Mouse (Mus musculus): ENCODE results near the gene Zdhhc24. TPM values are rescaled to one million over a fixed set of nuclear protein-coding genes. Genes with fewer than 3 reads are reported as not detected.

Zdhhc24 gene
- polyA plus RNA-seq, 1 experiment: 25.0 TPM

GRCm38 (mm10) chr19:4915924-4916603 is 37.6 kb downstream of the Zdhhc24 start:
- Histone ChIP-seq H3K4me1 (ENCODE audit: control insufficient read depth, insufficient read depth, insufficient read length) (no peaks in the 10 kb centered on the region), H3K27ac (ENCODE audit: insufficient read depth, low read length) (no peak overlapping the region), H3K36me3 (ENCODE audit: control insufficient read depth, insufficient read depth, low read length) (peaks cover 61% of the 10 kb centered on the region), H3K27me3 (ENCODE audit: control insufficient read depth, insufficient read depth, low read length) (no peaks in the 10 kb centered on the region), H3K4me3 (ENCODE audit: extremely low read depth, insufficient read depth, insufficient read length) (no peak overlapping the region)
- DNase-seq (ENCODE audit: low read depth in 1 of 2, low spot score in 2 of 2): no peak
- WGBS: 96% methylated on average over 15 of the region's 15 CpGs
- TF ChIP-seq CTCF (IDR thresholded peaks at IDR 0.05; ENCODE audit: extremely low read depth, insufficient read depth, insufficient read length, insufficient replicate concordance): no peak
- no peak for TF ChIP-seq POLR2A (IDR thresholded peaks at IDR 0.05; ENCODE audit: low read depth, low read length)

- DNase-seq (ENCODE audit: low read depth in 1 of 2, low spot score in 2 of 2): no peak
- Histone ChIP-seq H3K4me1 (ENCODE audit: control insufficient read depth, insufficient read depth, insufficient read length) (no peaks in the 10 kb centered on the region), H3K36me3 (ENCODE audit: control insufficient read depth, insufficient read depth, low read length) (peaks cover 66% of the 10 kb centered on the region), H3K4me3 (ENCODE audit: extremely low read depth, insufficient read depth, insufficient read length) (no peak overlapping the region), H3K27ac (ENCODE audit: insufficient read depth, low read length) (no peak overlapping the region), H3K27me3 (ENCODE audit: control insufficient read depth, insufficient read depth, low read length) (no peaks in the 10 kb centered on the region)
- WGBS: 85% methylated on average over 10 of the region's 10 CpGs
- no peak for TF ChIP-seq CTCF (IDR thresholded peaks at IDR 0.05; ENCODE audit: extremely low read depth, insufficient read depth, insufficient read length, insufficient replicate concordance)
These were observed 38.4 kb downstream of the Zdhhc24 start for GRCm38 (mm10) chr19:4916827-4917226.

GRCm38 (mm10) chr19:4919652-4920051 is 41.2 kb downstream of the Zdhhc24 start:
- Histone ChIP-seq H3K27ac (ENCODE audit: insufficient read depth, low read length) (no peak overlapping the region), H3K4me1 (ENCODE audit: control insufficient read depth, insufficient read depth, insufficient read length) (no peaks in the 10 kb centered on the region), H3K4me3 (ENCODE audit: extremely low read depth, insufficient read depth, insufficient read length) (no peak overlapping the region), H3K27me3 (ENCODE audit: control insufficient read depth, insufficient read depth, low read length) (no peaks in the 10 kb centered on the region), H3K36me3 (ENCODE audit: control insufficient read depth, insufficient read depth, low read length) (peaks cover 66% of the 10 kb centered on the region)
- DNase-seq (ENCODE audit: low read depth in 1 of 2, low spot score in 2 of 2): no peak
- TF ChIP-seq CTCF (IDR thresholded peaks at IDR 0.05; ENCODE audit: extremely low read depth, insufficient read depth, insufficient read length, insufficient replicate concordance) (no peak), POLR2A (IDR thresholded peaks at IDR 0.05; ENCODE audit: low read depth, low read length) (no peak)
- WGBS: 86% methylated on average over 6 of the region's 6 CpGs

GRCm38 (mm10) chr19:4925121-4925860 is 46.8 kb downstream of the Zdhhc24 start:
- Histone ChIP-seq H3K27ac (ENCODE audit: insufficient read depth, low read length) (no peak overlapping the region), H3K4me3 (ENCODE audit: extremely low read depth, insufficient read depth, insufficient read length) (no peak overlapping the region), H3K36me3 (ENCODE audit: control insufficient read depth, insufficient read depth, low read length) (peaks cover 31% of the 10 kb centered on the region), H3K4me1 (ENCODE audit: control insufficient read depth, insufficient read depth, insufficient read length) (peaks cover 3% of the 10 kb centered on the region; the same call in 1 of the 2 replicates), H3K27me3 (ENCODE audit: control insufficient read depth, insufficient read depth, low read length) (no peaks in the 10 kb centered on the region)
- TF ChIP-seq CTCF (IDR thresholded peaks at IDR 0.05; ENCODE audit: extremely low read depth, insufficient read depth, insufficient read length, insufficient replicate concordance) (no peak), POLR2A (IDR thresholded peaks at IDR 0.05; ENCODE audit: low read depth, low read length) (no peak)
- no peak for DNase-seq (ENCODE audit: low read depth in 1 of 2, low spot score in 2 of 2)
- 95% methylated on average over 11 of the region's 11 CpGs for WGBS

- TF ChIP-seq POLR2A (IDR thresholded peaks at IDR 0.05; ENCODE audit: low read depth, low read length) (peak; percentile 76; the same call in 1 of the 2 replicates), CTCF (IDR thresholded peaks at IDR 0.05; ENCODE audit: extremely low read depth, insufficient read depth, insufficient read length, insufficient replicate concordance) (no peak)
- H3K27me3 ChIP-seq (ENCODE audit: control insufficient read depth, insufficient read depth, low read length): no peaks in the 10 kb centered on the region
- H3K4me3 ChIP-seq (ENCODE audit: extremely low read depth, insufficient read depth, insufficient read length): peak within 1 kb of the TSS; percentile 75
- under 1% methylated on average over 32 of the region's 32 CpGs for WGBS
- DNase-seq (ENCODE audit: low read depth in 1 of 2, low spot score in 2 of 2): peak; percentile 92 to 100
- H3K4me1 ChIP-seq (ENCODE audit: control insufficient read depth, insufficient read depth, insufficient read length): peaks cover 3% of the 10 kb centered on the region; the same call in 1 of the 2 replicates
- H3K27ac ChIP-seq (ENCODE audit: insufficient read depth, low read length): peak within 1 kb of the TSS; percentile 17; the same call in 1 of the 2 replicates
- H3K36me3 ChIP-seq (ENCODE audit: control insufficient read depth, insufficient read depth, low read length): peaks cover 6% of the 10 kb centered on the region
These were observed 49.5 kb downstream of the Zdhhc24 start, which contains the start of gene Dpp3 for GRCm38 (mm10) chr19:4927904-4928531. Gene Dpp3 (minus strand): TSS chr19:4928287.

- DNase-seq (ENCODE audit: low read depth in 1 of 2, low spot score in 2 of 2): no peak
- Histone ChIP-seq H3K27me3 (ENCODE audit: control insufficient read depth, insufficient read depth, low read length) (no peaks in the 10 kb centered on the region), H3K4me1 (ENCODE audit: control insufficient read depth, insufficient read depth, insufficient read length) (peaks cover 3% of the 10 kb centered on the region; the same call in 1 of the 2 replicates), H3K27ac (ENCODE audit: insufficient read depth, low read length) (no peak overlapping the region), H3K36me3 (ENCODE audit: control insufficient read depth, insufficient read depth, low read length) (no peaks in the 10 kb centered on the region; the same call in 1 of the 2 replicates), H3K4me3 (ENCODE audit: extremely low read depth, insufficient read depth, insufficient read length) (no peak overlapping the region)
- no peak for TF ChIP-seq POLR2A (IDR thresholded peaks at IDR 0.05; ENCODE audit: low read depth, low read length)
- TF ChIP-seq CTCF (IDR thresholded peaks at IDR 0.05; ENCODE audit: extremely low read depth, insufficient read depth, insufficient read length, insufficient replicate concordance): no peak
- 80% methylated on average over 5 of the region's 5 CpGs for WGBS
These were observed 50.3 kb downstream of the Zdhhc24 start for GRCm38 (mm10) chr19:4928781-4929180.

Other genes with a start within 250 kb of the Zdhhc24 start
- 0.42 TPM in 1 of 2 replicates, not detected in the other for gene Gm960, start 180.0 kb upstream of the Zdhhc24 start, polyA plus RNA-seq (2012; rRNA removed)
- gene Sptbn2, start 167.5 kb upstream of the Zdhhc24 start, polyA plus RNA-seq (2012; rRNA removed): 0.16 and 0.20 TPM in 2 replicates
- 7.4 and 8.3 TPM in 2 replicates for gene Rbm4b, start 122.2 kb upstream of the Zdhhc24 start, polyA plus RNA-seq (2012; rRNA removed)
- 34.6 and 40.5 TPM in 2 replicates for gene Rbm4, start 84.8 kb upstream of the Zdhhc24 start, polyA plus RNA-seq (2012; rRNA removed)
- 12.0 and 15.0 TPM in 2 replicates for gene Gm21992, start 67.1 kb upstream of the Zdhhc24 start, polyA plus RNA-seq (2012; rRNA removed)
- gene Rbm14, start 67.0 kb upstream of the Zdhhc24 start, polyA plus RNA-seq (2012; rRNA removed): 50.0 and 69.3 TPM in 2 replicates
- gene Ccs, start 39.3 kb upstream of the Zdhhc24 start, polyA plus RNA-seq (2012; rRNA removed): 19.3 and 20.8 TPM in 2 replicates
- gene Ccdc87, start 39.3 kb upstream of the Zdhhc24 start, polyA plus RNA-seq (2012; rRNA removed): 0.02 TPM in 2 replicates
- gene Ctsf, start 23.5 kb upstream of the Zdhhc24 start, polyA plus RNA-seq (2012; rRNA removed): 31.3 and 35.0 TPM in 2 replicates
- 0.06 and 0.32 TPM in 2 replicates for gene Actn3, start 759 bp upstream of the Zdhhc24 start, polyA plus RNA-seq (2012; rRNA removed)
- 1.3 and 2.6 TPM in 2 replicates for gene Bbs1, start 28.0 kb downstream of the Zdhhc24 start, polyA plus RNA-seq (2012; rRNA removed)
- gene Dpp3, start 49.6 kb downstream of the Zdhhc24 start, polyA plus RNA-seq (2012; rRNA removed): 79.5 and 98.8 TPM in 2 replicates
- 1.0 and 1.5 TPM in 2 replicates for gene Peli3, start 64.5 kb downstream of the Zdhhc24 start, polyA plus RNA-seq (2012; rRNA removed)
- gene Mrpl11, start 83.5 kb downstream of the Zdhhc24 start, polyA plus RNA-seq (2012; rRNA removed): 14.1 and 14.5 TPM in 2 replicates
- 0.72 and 1.1 TPM in 2 replicates for gene Npas4, start 111.6 kb downstream of the Zdhhc24 start, polyA plus RNA-seq (2012; rRNA removed)
- 6.8 and 8.8 TPM in 2 replicates for gene Slc29a2, start 145.2 kb downstream of the Zdhhc24 start, polyA plus RNA-seq (2012; rRNA removed)
- 9.7 and 12.0 TPM in 2 replicates for gene B4gat1, start 160.2 kb downstream of the Zdhhc24 start, polyA plus RNA-seq (2012; rRNA removed)
- 0.36 and 0.79 TPM in 2 replicates for gene AC124502.3, start 160.2 kb downstream of the Zdhhc24 start, polyA plus RNA-seq (2012; rRNA removed)
- 35.8 and 44.7 TPM in 2 replicates for gene Brms1, start 162.7 kb downstream of the Zdhhc24 start, polyA plus RNA-seq (2012; rRNA removed)
- gene Rin1, start 171.8 kb downstream of the Zdhhc24 start, polyA plus RNA-seq (2012; rRNA removed): 1.9 and 2.6 TPM in 2 replicates
- gene Cd248, start 189.4 kb downstream of the Zdhhc24 start, polyA plus RNA-seq (2012; rRNA removed): 5.5 and 6.3 TPM in 2 replicates
- 0.69 and 1.4 TPM in 2 replicates for gene Tmem151a, start 206.9 kb downstream of the Zdhhc24 start, polyA plus RNA-seq (2012; rRNA removed)
- 60.5 and 84.1 TPM in 2 replicates for gene Yif1a, start 209.9 kb downstream of the Zdhhc24 start, polyA plus RNA-seq (2012; rRNA removed)
- 0.94 and 1.4 TPM in 2 replicates for gene Cnih2, start 219.9 kb downstream of the Zdhhc24 start, polyA plus RNA-seq (2012; rRNA removed)
- gene Rab1b, start 228.4 kb downstream of the Zdhhc24 start, polyA plus RNA-seq (2012; rRNA removed): 116 and 138 TPM in 2 replicates
- 26.8 and 27.9 TPM in 2 replicates for gene Klc2, start 239.9 kb downstream of the Zdhhc24 start, polyA plus RNA-seq (2012; rRNA removed)